Mouse (Mus musculus): ENCODE data around the gene Esrra. TPM values are rescaled to one million over a fixed set of nuclear protein-coding genes. Genes with fewer than 3 reads are reported as not detected.
"Not testable (repeated sequence)": the region's sequence is repeated elsewhere in the genome, so short reads cannot be mapped to it uniquely, and the experiment has no call there.

The Esrra gene
- total RNA-seq, 2 experiments from 2014 or later, result 47.7 to 52.0 TPM

DNA sequence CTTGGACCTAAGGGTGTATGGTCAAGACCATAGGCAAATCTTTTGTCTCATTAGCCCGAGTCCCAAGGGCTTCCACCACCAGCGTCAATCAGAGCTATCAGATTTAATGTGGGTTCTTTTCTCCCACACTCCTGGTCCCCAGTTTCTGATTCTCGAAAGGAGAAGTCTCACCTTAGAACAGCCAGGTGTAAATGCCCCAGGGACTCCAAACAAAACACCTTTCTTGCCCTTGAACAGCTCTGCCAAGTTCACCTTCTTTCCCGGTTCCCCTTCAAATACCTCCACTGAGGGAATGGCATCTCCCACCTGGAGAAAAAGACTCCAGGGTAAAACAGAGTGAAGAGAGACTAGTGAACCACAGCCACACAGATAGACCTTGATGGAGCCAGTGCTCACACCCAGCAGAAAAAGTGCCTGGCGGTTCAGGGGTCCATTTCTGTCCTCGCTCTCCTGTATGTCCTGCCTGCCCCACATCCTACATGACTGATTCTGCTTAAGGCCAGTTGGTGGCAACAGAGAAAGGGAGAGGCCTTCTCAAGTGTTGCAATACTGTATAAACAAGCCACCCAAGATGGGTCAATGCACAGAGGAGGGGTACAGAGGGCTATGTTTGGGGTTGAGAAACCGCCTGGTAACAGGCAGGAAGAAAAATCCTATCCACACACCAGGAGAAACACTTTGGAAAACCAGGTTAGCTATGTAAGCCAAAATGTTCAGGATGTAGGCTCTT is 13.6 kb downstream of the Esrra start:
- intact Hi-C loops (cut with DNase I; ENCODE audit: low total_unique reads), result no loop called here
- no peak for DNase-seq

DNA sequence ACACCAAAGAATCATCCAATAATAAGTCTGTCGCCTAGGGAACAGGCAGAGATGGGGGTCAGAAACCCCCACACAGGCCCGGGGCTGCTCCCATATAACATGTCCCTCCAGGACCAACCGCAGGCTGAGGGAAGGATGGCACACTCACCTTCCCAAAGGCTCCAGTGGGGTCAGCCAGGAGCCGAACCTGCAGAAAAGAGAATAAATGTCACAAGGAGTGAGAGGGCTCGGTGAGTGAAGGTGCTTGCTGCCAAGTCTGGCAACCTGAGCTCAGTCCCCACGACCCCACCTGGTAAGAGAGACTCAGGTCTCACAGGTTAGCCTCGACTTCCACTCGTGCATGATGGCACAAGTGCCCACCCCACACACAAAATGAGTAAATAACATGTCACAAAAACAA is 14.5 kb downstream of the Esrra start:
- intact Hi-C loops (cut with DNase I; ENCODE audit: low total_unique reads), result no loop called here
- no peak for DNase-seq

DNA sequence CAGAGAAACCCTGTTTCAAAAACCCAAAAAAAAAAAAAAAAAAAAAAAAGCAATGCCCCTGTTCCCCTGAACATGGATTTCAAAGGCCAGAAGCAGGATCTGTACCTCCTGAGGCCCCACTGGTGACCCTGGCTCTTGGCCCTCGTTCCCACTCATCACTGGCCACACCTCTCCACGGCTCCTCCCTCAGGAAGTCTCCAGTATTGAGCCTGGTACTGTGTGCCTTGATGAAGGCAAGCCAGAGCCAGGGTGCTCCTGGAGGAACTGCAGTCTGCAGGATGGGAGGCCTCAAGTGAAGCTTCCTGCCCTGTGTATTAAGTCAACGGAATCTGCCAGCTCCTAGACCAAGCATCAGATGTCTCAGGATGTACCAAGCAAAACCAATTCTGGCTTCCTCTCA is 15.4 kb downstream of the Esrra start:
- intact Hi-C loops (cut with DNase I; ENCODE audit: low total_unique reads), result no loop called here
- DNase-seq, result no peak

DNA sequence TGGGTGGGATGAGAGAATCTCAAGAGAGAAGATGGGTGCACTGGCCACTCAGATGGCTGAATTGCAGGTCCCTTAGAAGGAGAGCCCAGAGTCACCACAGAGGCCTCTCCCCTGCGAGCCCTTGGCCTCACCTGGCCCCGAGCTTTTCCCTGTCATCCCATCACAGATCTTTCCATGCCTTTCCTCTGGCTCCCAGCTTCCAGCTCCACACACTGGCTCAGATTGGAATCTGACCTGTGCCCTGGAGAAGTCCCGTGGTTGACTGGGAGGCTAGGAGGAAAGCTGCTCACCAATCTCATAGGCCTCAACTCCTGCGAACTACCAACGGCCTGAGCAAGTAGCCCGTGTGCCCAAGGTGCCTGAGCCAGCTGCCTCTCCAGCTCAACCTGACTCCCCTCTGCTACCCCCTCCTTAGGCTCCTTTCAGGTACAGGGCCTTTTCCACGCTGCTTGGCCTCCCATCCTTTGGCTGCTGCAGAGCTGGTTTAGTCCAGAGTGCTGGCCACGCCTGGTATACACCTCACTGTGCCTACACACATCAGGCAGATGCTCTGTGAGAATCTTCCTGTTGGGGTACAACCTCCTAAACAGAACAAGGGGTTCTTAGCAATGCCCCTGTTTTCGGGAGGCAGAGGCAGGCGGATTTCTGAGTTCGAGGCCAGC is 16.0 kb downstream of the Esrra start:
- no peak for DNase-seq
- intact Hi-C loops (cut with DNase I; ENCODE audit: low total_unique reads), result no loop called here

DNA sequence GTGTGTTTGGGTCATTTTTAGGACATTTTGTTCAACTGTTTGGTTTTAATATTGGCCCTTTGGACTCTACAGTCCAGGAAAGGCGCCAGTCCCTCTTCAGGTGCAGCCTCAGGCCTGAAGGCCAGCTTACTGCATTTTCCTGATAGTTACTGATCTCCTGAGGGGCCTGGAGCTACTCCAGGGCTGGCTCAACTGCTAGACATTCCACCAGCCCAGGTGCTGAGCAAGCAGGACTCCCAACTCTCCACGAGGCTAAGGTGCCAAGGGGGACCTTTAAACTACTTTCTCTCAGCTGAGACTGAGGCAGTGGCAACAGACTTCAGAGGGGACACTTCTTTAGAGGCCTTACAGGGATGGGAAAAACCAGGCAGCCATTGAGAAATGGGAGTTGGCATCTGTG is 16.8 kb downstream of the Esrra start:
- no peak for DNase-seq
- intact Hi-C loops (cut with DNase I; ENCODE audit: low total_unique reads), result no loop called here

DNA sequence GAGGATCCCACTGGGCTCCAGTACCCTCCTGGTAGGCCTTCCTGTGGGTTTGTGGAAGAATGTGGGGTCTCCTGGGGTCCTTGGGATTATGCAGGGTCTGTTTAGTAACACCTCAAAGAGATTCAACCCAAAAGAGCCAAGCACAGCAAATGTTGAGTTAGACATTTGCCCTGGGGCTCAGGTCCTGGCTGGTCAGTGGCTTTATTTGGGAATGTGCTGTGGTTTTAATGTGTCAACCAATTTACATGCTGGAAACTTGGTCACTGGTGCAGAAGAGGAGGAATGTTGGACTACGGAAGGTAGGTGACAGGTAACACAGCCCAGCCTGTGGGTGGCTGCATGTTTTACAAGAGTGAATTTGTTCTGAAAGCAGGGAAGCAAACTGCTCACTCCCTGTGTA is 18.6 kb downstream of the Esrra start:
- intact Hi-C loops (cut with DNase I; ENCODE audit: low total_unique reads), result no loop called here
- no peak for DNase-seq

DNA sequence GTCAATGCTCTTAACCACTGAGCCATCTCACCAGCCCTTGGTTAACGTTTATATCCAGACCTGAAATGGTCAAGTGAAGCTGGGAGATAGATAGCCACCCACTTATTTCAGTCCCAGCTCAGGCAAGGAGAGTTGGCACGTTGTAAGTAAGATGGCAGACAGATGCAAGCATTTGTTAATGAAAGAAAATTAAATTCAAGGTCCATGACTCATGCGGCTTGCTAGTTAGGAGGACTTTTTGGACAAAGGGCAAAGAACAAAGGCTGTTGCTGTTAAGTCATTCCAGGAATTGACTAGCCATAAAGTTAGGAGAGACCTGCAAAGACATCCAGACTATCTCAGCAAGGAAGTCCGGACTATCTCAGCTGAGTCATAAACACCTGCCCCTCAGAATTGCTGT is 22.0 kb downstream of the Esrra start:
- intact Hi-C loops (cut with DNase I; ENCODE audit: low total_unique reads), result no loop called here
- DNase-seq, result no peak

DNA sequence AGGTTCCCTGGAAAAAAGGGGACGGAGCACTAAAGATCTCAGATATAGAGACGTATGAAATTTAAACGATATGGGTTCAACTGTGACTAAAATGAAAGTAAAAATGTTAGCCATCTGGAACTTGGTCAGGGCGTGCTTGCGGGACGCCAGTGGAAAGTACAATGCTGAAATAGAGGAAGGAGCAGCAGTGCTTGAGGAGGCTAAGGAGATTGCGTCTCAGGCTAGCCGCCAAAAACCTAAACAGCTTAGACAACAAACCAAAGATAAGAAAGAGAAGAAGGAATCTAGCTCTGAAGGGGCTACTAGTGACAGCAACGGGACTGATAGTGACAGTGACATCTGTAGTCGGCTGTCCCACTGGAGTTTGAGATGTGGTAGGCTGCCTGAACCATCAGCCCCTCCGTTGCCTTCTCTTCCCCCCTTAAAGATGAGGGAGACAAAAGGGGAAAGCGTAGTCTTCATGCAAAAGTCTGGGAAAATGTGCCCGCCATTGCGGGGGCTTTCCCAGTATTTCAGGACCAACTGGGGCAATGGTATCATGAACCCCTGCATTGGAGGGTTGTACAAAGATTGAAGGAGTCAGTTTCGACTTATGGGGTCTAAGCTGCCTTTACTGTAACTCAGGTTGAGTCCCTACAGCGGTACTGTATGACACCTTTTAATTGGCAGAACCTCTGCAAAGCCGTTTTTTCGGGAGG is 25.9 kb downstream of the Esrra start:
- intact Hi-C loops (cut with DNase I; ENCODE audit: low total_unique reads); DNase-seq: not testable (repeated sequence)

DNA sequence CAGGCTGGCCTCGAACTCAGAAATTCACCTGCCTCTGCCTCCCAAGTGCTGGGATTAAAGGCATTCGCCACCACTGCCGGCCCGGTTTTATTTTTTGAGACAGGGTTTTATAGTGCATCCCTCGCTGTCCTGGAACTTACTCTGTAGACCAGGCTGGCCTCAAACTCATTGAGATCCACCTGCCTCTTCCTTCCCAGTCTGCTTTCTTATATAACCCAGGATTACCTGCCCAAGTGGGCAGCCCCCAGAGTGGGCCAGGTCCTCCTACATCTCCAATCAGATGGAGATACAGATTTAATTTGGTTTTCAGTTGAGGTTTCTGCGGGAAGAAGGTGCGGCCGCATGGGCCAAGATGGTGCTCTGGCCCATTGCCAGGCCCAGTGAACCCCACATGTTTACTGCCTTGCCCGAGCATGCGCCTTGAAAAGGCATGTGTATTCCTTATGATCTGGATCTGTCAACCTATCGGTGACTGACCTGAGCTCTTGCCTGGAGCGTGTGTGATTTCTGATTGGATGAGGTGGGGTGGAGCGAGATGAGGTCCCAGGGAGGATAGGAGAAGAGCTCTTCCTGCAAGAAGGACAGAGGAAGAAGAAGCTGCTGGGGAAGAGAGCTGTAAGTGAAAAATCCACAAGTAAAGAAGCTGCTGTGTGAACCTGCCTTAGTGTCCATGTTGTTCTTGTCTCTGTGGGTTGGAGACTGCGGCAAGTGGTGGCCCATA is 27.7 kb downstream of the Esrra start:
- no peak for DNase-seq

DNA sequence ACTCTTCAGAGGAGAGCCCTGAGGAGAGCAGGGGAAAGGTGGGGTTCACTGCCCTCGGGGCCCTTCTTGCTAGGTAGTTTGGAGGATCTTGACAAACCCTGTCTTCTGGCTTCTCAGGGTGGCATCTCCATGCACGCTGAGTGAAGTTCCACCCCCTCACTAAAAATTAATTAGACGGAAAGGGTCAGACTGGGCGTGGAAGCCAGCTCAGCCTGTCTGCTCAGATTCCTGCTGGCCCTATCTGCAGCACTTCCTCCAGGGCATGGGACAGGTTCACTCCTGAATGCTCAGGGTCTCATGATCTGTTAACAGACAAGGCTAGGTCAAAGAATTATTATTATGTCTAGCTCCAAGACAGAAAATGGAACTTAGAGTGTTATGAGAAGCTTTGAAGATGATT is 29.1 kb downstream of the Esrra start:
- intact Hi-C loops (cut with DNase I; ENCODE audit: low total_unique reads), result no loop called here
- DNase-seq, result no peak

More for the DNA sequence above, 27.7 kb downstream of the Esrra start:
- intact Hi-C loops (cut with DNase I; ENCODE audit: low total_unique reads), result no loop called here

DNA sequence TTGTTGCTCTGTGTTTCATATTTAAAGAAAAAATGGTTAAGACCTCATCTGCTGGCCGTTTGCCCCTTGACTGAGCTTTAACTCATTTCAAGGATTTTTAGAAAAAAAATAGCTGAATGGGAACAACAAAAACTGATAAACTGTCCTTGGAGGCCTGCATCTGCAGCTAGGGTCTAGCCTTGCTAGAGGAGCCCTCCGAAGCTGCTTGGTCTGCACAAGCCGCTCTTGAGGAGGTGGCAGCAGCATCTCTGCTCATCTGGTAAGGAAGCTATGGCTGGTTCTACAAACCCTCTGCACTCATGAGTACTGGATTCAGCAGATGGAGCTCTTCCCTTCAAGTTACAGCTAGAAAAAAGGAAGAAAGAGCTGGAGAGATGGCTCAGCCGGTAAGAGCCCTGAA is 43.6 kb downstream of the Esrra start:
- DNase-seq, result no peak
- intact Hi-C loops (cut with DNase I; ENCODE audit: low total_unique reads), result no loop called here

DNA sequence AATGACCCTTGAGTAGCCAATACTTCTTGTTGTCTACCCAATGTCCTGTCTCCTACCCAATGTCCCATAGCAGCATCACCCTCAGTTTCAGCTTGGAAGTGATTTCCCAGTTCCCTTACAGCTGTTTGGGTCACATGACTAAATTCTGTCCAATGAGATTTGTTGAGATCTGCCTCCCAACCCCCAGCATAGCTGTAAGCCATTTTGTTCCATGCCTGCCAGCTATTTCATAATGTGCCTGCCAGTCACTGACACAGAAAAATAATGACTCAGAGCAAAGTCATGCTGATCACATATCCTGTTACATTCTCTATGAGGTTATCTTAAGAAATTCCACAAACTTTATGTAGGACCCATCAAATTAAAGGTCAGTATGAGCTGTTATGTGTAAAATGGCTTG is 44.8 kb downstream of the Esrra start:
- no peak for DNase-seq
- intact Hi-C loops (cut with DNase I; ENCODE audit: low total_unique reads), result no loop called here

DNA sequence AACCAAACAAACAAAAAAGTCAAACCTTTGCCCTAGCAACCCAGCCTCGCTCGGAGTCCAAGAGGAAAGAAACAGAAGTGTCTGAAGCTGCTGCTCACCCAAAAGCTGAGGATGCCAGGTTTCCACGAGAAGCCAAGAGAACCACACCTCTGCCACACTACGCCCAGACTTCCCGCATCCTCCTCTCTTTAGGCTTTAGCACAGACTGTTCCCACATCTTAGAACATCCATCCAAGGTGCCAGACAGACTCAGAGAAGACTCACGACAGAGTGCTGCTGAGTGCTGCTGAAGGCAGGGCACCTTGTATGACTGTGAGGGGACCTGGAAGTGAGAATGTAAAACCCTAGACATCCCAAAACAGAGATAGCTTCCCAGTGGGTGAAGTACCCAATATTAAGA is 45.8 kb downstream of the Esrra start:
- intact Hi-C loops (cut with DNase I; ENCODE audit: low total_unique reads), result no loop called here

DNA sequence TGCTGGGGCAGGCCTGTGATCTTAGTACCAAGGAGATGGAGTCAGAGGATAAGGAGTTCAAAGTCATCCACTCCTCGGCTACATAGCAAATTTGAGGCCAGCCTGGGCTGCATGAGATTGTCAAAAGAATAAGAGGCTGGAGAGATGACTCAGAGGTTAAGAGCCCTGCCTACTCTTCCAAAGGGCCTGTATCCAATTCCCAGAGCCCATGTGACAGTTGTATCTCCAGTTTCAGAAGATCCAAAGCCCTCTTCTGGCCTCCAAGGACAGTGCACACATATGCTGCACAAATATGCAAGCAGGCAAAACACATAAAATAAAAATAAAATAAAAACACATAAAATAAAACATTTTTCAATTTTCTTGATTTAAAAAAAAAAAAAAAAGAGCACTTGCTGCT is 47.4 kb downstream of the Esrra start:
- intact Hi-C loops (cut with DNase I; ENCODE audit: low total_unique reads), result no loop called here
- no peak for DNase-seq

More for the DNA sequence above, 45.8 kb downstream of the Esrra start:
- no peak for DNase-seq

DNA sequence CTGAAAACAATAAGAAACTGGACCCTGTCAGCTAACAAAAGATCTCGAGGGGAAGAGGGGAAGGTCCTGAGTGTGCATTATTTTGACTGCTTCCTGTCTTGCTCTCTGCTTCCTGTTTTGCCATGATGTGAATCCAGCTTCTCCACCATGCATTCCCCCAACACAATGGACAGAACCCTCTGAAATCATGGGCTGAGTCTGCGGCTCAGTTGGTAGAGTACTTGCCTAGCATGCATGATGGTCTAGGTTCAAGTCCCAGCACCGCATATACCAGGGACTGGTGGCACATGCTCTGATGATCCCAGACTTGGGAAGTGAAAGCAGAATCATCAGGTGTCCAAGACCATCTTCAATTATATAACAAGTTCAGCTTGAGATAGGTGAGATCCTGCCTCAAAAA is 48.9 kb downstream of the Esrra start:
- intact Hi-C loops (cut with DNase I; ENCODE audit: low total_unique reads), result no loop called here
- no peak for DNase-seq

DNA sequence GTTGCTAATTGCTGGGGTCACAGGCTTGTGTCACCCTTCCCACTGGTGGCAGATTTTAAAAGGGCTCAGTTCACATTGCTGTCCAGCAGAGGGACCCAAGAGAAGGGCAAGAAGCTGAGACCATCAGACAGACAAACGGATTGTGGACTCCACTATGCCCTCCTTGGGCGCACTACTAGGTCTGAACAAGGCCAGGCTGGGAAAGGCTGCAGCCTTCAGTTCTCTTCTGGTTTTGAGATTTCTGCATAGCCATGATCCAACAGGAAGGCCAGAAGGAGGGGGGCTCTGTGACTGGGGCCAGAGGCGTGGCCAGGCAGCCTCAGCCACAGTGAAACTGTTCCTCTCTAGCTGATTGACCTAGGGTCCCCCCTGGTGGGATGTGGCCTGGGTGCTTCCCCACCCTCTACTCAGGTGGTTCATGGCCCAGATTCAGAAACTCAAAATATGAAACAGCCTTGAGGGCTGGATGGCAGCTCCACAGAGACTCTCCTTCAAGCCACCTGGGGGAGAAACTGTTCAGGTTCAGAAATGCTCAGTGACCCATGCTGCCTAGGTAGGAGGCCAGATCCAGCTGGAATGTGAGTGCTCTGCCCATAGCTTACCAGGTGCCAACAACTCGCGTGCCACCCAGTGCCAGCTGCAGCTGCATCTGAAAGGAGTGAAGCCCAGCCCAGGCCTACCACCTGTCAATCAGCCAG is 49.9 kb downstream of the Esrra start:
- DNase-seq, result no peak
- intact Hi-C loops (cut with DNase I; ENCODE audit: low total_unique reads), result no loop called here

DNA sequence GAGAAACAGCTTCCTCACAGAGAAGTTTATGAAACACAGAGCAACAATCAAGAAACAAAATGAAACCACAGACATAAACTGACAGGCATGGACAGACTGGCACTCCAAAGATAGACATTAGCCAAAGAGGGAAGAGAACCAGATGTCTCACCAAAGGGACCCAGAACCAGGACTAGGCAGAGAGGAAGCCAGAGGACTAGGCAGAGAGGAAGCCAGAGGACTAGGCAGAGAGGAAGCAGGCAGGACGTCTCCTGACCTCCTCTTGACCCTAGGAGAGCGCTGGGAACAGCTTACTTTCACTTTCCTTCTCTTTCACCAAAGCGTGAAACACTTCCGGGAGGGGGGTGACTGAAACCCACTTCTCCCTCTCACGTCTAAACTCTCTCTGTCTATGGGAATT is 52.3 kb downstream of the Esrra start:
- intact Hi-C loops (cut with DNase I; ENCODE audit: low total_unique reads), result no loop called here

DNA sequence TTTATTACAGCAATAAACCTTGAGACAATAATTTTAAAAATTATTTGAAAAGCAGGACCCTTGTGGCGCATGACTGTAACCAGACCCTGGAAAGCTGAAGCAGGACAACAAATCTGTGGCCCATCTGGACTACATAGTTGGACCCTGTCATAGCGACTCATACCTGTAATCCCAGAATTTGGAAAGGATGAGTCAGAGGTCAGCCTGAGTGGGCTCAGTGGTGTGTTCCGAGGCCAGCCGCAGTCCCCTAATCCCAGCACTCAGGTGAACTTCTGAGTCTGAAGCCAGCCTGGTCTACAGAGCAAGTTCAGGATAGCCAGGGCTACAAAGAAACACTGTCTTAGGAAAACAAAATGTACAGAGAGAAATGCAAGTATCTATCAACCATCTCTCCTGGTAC is 60.2 kb downstream of the Esrra start:
- DNase-seq, result no peak
- intact Hi-C loops (cut with DNase I; ENCODE audit: low total_unique reads), result no loop called here

More for the DNA sequence above, 52.3 kb downstream of the Esrra start:
- no peak for DNase-seq

Data from gastrocnemius, postnatal 14 days (tissue).